Mouse (Mus musculus) cerebellum, adult 2 months (tissue): Measurements from ENCODE around the gene Dcpp2.
"Not testable (repeated sequence)": the region's sequence is repeated elsewhere in the genome, so short reads cannot be mapped to it uniquely, and the experiment has no call there.

ENCODE experiments used
- CTCF ChIP-seq: fragments of 200-500 bp; IDR thresholded peaks from 2 replicates; pipeline ENCODE4 v1.5.1; 2011; ENCODE audit warnings: low read depth, mild to moderate bottlenecking, control low read depth, low read length, moderate library complexity, borderline replicate concordance; ENCODE audit not compliant: insufficient read depth
- POLR2A ChIP-seq: fragments of 200-500 bp; IDR thresholded peaks from 2 replicates; pipeline ENCODE4 v1.6.1; 2011; ENCODE audit warnings: low read length, control low read depth, borderline replicate concordance; ENCODE audit not compliant: insufficient read depth

DNA sequence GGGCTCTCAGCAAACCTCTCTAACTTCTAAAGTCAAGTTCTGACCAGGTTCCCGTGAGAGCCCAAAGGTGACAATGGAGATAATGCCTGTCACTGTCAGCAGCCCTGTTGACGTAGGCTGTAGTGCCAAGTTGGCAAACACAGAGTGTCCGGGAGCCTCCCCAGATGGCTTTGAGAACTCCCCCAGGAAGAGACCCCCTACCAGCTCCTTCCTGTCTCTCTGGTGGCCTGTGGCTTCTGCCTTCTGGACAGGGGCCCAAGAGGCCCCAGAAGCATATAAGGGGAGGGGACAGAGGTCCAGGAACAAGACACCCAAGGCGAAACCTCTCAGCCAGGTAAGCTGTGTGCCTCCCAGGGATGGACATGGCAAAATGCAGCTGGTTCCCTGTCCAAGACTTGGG is at the start of gene Dcpp2, which contains the start of gene Dcpp1:
- not testable (repeated sequence) for TF ChIP-seq CTCF, POLR2A
